Mouse (Mus musculus): ENCODE data around the gene Eri2. TPM values are rescaled to one million over a fixed set of nuclear protein-coding genes. Genes with fewer than 3 reads are reported as not detected.

The Eri2 gene
- polyA plus RNA-seq, 1 experiment from 2014 or later: 26.2 TPM

- Histone ChIP-seq H3K27ac (ENCODE audit: low read length) (peak overlapping the region; percentile 91), H3K27me3 (ENCODE audit: insufficient read depth, low read length) (no peaks in the 10 kb centered on the region), H3K9ac (replicated peaks; ENCODE audit: low read length) (peak overlapping the region; percentile 87), H3K4me1 (ENCODE audit: insufficient read depth, low read length) (peaks cover 15% of the 10 kb centered on the region), H3K36me3 (ENCODE audit: insufficient read depth, low read length) (peaks cover 6% of the 10 kb centered on the region; the same call in 1 of the 2 replicates), H3K4me3 (ENCODE audit: low read length) (peak overlapping the region; percentile 83), H3K9me3 (ENCODE audit: low read length) (no peaks in the 10 kb centered on the region), H3K4me2 (replicated peaks; ENCODE audit: low read depth, low read length) (peak overlapping the region; percentile 73)
- 0% methylated on average over 21 of the region's 21 CpGs for WGBS
- peak; percentile 87 for ATAC-seq (ENCODE audit: low FRiP score, low TSS enrichment)
Measured at GRCm38 (mm10) chr7:119794251-119794638, 387 bp upstream of the Eri2 start.

GRCm38 (mm10) chr7:119789024-119789423 is 4.8 kb downstream of the Eri2 start:
- 81% methylated on average over 3 of the region's 3 CpGs for WGBS
- peaks cover 9% of the 10 kb centered on the region for H3K4me1 ChIP-seq (ENCODE audit: insufficient read depth, low read length)
- H3K9ac ChIP-seq (replicated peaks; ENCODE audit: low read length): no peak overlapping the region
- peaks cover 41% of the 10 kb centered on the region for H3K36me3 ChIP-seq (ENCODE audit: insufficient read depth, low read length)
- ATAC-seq (ENCODE audit: low FRiP score, low TSS enrichment): no peak
- H3K27me3 ChIP-seq (ENCODE audit: insufficient read depth, low read length): no peaks in the 10 kb centered on the region
- no peak overlapping the region for H3K4me3 ChIP-seq (ENCODE audit: low read length)
- H3K27ac ChIP-seq (ENCODE audit: low read length): no peak overlapping the region
- H3K9me3 ChIP-seq (ENCODE audit: low read length): no peaks in the 10 kb centered on the region
- no peak overlapping the region for H3K4me2 ChIP-seq (replicated peaks; ENCODE audit: low read depth, low read length)

DNA sequence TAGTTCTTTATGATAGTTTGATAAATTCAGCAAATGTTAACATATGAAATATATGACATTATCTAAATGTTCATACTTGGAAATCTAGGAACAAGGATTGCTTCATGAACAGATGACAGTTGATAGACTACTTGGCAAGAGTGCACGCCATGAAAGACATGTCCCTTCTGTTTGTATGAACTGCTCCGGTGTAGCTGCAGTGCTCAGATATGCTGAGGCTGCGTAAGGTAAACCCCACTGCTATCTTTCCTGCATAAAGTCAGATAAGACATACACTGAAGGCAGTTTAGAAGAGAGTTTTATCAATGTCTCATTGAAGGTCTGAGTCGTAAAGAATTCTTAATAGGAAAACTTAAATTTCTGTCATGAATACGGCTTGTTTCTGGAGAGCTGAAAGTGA is 8.9 kb downstream of the Eri2 start:
- WGBS: 95% methylated on average over 5 of the region's 5 CpGs

DNA sequence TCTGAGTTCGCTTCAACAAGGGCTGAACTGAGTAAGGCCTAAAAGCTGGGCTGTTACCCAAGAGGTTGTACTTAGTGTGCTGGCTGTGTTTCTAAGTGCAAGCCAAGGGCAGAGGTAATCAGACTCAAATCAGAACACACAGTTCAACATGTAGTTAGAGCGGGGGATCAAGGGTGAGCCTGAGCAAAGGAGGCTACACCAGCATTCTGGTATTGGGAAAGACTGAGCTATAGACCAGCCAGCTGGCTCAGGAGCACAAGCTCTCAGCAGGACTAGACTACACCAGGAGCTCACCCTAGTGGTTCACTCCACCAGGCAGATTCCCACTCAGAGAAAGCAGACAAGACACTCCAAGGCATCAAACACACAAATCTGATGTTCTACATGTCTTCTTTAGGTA is 10.4 kb downstream of the Eri2 start:
- H3K9me3 ChIP-seq (ENCODE audit: low read length): no peaks in the 10 kb centered on the region
- H3K27me3 ChIP-seq (ENCODE audit: insufficient read depth, low read length): no peaks in the 10 kb centered on the region
- 94% methylated on average over 2 of the region's 2 CpGs for WGBS
- ATAC-seq (ENCODE audit: low FRiP score, low TSS enrichment): no peak
- no peak overlapping the region for H3K27ac ChIP-seq (ENCODE audit: low read length)
- H3K9ac ChIP-seq (replicated peaks; ENCODE audit: low read length): no peak overlapping the region
- no peaks in the 10 kb centered on the region for H3K4me1 ChIP-seq (ENCODE audit: insufficient read depth, low read length)
- H3K36me3 ChIP-seq (ENCODE audit: insufficient read depth, low read length): peaks cover 43% of the 10 kb centered on the region
- no peak overlapping the region for H3K4me3 ChIP-seq (ENCODE audit: low read length)
- H3K4me2 ChIP-seq (replicated peaks; ENCODE audit: low read depth, low read length): no peak overlapping the region

More for the DNA sequence above, 8.9 kb downstream of the Eri2 start:
- Histone ChIP-seq H3K9ac (replicated peaks; ENCODE audit: low read length) (no peak overlapping the region), H3K36me3 (ENCODE audit: insufficient read depth, low read length) (peaks cover 54% of the 10 kb centered on the region), H3K27ac (ENCODE audit: low read length) (no peak overlapping the region), H3K4me3 (ENCODE audit: low read length) (no peak overlapping the region), H3K4me2 (replicated peaks; ENCODE audit: low read depth, low read length) (no peak overlapping the region), H3K4me1 (ENCODE audit: insufficient read depth, low read length) (no peaks in the 10 kb centered on the region), H3K9me3 (ENCODE audit: low read length) (no peaks in the 10 kb centered on the region), H3K27me3 (ENCODE audit: insufficient read depth, low read length) (no peaks in the 10 kb centered on the region)
- ATAC-seq (ENCODE audit: low FRiP score, low TSS enrichment): no peak

DNA sequence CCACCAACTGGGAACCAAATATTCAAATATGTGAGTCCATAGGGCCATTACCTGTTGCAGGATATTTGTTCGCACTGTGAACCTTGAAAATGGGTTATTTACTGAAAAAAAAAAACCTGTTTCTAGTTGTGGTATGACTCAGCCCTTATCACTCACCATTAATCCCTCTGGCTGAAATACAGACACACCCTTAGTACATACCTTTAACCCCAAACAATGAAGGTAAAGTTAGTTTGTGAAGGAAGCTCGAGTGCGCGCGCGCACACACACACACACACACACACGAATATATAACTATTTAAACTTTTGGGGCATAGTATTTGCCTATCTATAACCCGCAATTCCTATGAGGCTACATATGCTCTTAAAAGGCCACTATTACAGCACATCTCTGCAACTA is 24.0 kb downstream of the Eri2 start:
- Histone ChIP-seq H3K36me3 (ENCODE audit: insufficient read depth, low read length) (no peaks in the 10 kb centered on the region), H3K4me3 (ENCODE audit: low read length) (no peak overlapping the region), H3K4me2 (replicated peaks; ENCODE audit: low read depth, low read length) (no peak overlapping the region), H3K9me3 (ENCODE audit: low read length) (no peaks in the 10 kb centered on the region), H3K27me3 (ENCODE audit: insufficient read depth, low read length) (no peaks in the 10 kb centered on the region), H3K4me1 (ENCODE audit: insufficient read depth, low read length) (no peaks in the 10 kb centered on the region), H3K9ac (replicated peaks; ENCODE audit: low read length) (no peak overlapping the region), H3K27ac (ENCODE audit: low read length) (no peak overlapping the region)
- no peak for ATAC-seq (ENCODE audit: low FRiP score, low TSS enrichment)
- WGBS: 96% methylated on average over 8 of the region's 8 CpGs

DNA sequence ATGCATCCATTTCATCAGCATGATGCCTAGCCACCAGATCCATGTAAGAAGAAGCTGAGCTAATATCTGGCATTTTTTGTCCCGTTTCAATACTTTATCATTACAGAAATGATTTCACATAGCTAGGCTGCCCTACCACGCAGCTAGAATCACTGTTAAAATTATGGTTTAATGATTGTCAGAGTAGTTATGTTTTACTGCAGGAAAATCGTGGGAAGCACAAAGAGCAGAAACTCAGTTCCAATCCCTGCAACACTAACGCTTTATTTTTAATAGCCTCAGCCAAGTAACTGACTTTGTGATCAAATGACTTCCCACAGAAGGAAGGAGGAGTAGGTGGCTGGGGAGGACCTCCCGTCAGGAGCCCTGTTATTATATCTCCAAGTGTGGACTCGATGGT is 26.9 kb downstream of the Eri2 start:
- Histone ChIP-seq H3K4me2 (replicated peaks; ENCODE audit: low read depth, low read length) (no peak overlapping the region), H3K27me3 (ENCODE audit: insufficient read depth, low read length) (no peaks in the 10 kb centered on the region), H3K9me3 (ENCODE audit: low read length) (no peaks in the 10 kb centered on the region), H3K4me3 (ENCODE audit: low read length) (no peak overlapping the region), H3K27ac (ENCODE audit: low read length) (no peak overlapping the region), H3K36me3 (ENCODE audit: insufficient read depth, low read length) (no peaks in the 10 kb centered on the region), H3K9ac (replicated peaks; ENCODE audit: low read length) (no peak overlapping the region), H3K4me1 (ENCODE audit: insufficient read depth, low read length) (no peaks in the 10 kb centered on the region)
- no peak for ATAC-seq (ENCODE audit: low FRiP score, low TSS enrichment)
- 71% methylated on average over 6 of the region's 6 CpGs for WGBS

- Histone ChIP-seq H3K9ac (replicated peaks; ENCODE audit: low read length) (no peak overlapping the region), H3K9me3 (ENCODE audit: low read length) (no peaks in the 10 kb centered on the region), H3K4me1 (ENCODE audit: insufficient read depth, low read length) (no peaks in the 10 kb centered on the region), H3K4me2 (replicated peaks; ENCODE audit: low read depth, low read length) (no peak overlapping the region), H3K4me3 (ENCODE audit: low read length) (no peak overlapping the region), H3K27ac (ENCODE audit: low read length) (no peak overlapping the region), H3K36me3 (ENCODE audit: insufficient read depth, low read length) (no peaks in the 10 kb centered on the region), H3K27me3 (ENCODE audit: insufficient read depth, low read length) (no peaks in the 10 kb centered on the region)
- WGBS: 88% methylated on average over 3 of the region's 3 CpGs
- ATAC-seq (ENCODE audit: low FRiP score, low TSS enrichment): no peak
Measured at GRCm38 (mm10) chr7:119764377-119764776, 29.5 kb downstream of the Eri2 start.

DNA sequence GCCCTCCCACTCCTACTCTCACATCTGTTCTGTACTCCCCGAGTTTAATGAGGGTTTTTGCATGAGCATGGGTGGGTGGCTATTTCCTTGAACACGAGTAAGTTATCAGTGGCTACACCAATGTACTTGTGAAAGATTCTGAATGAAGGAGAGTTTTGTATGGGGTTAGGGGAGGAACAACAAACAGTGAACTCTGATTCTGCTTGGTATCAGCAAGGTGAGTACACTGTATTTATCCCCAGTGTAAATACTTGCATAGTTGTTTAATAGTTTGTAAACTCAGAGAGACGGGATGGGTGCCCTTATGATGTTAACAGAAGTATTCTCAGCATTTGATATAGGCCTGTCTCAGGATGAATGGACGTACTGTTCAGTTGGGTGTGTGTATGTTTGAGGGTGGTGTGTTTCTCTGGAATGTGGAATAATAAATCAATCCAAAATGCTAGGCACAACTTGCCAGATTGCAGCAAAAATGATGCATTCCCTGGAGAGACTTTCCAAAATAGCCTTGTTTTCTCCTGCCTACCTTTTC is 31.6 kb downstream of the Eri2 start:
- ATAC-seq (ENCODE audit: low FRiP score, low TSS enrichment): no peak
- H3K9ac ChIP-seq (replicated peaks; ENCODE audit: low read length): no peak overlapping the region
- no peak overlapping the region for H3K27ac ChIP-seq (ENCODE audit: low read length)
- no peaks in the 10 kb centered on the region for H3K27me3 ChIP-seq (ENCODE audit: insufficient read depth, low read length)
- no peaks in the 10 kb centered on the region for H3K36me3 ChIP-seq (ENCODE audit: insufficient read depth, low read length)
- H3K4me1 ChIP-seq (ENCODE audit: insufficient read depth, low read length): no peaks in the 10 kb centered on the region
- WGBS: 52% methylated on average over 4 of the region's 4 CpGs
- H3K9me3 ChIP-seq (ENCODE audit: low read length): no peaks in the 10 kb centered on the region
- no peak overlapping the region for H3K4me2 ChIP-seq (replicated peaks; ENCODE audit: low read depth, low read length)
- no peak overlapping the region for H3K4me3 ChIP-seq (ENCODE audit: low read length)

DNA sequence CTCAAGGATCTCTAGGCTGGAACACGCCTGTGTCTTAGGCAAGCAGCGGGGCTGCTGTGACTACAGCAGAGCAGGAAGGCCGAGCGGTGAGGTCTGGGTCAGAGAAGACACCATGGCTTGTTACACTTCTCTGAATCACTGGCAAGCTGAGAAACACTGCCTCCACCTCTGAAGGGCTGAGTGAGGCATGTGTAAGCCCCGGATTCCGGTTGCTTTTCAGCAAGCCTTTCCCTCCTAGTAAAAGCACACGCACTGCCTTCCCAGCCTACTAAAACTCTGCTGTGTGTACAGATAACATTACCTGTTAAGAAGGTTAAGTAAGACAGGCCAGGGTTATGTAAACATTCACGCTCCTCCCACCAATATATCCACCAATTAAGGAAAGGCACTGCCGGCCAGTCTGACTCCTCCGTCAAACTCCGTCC is 33.3 kb downstream of the Eri2 start, which contains the start of gene Acsm3:
TSS of gene Acsm3 (plus strand) at position 397 of the 425 bp plus-strand sequence.
- H3K27me3 ChIP-seq (ENCODE audit: insufficient read depth, low read length): no peaks in the 10 kb centered on the region
- H3K4me3 ChIP-seq (ENCODE audit: low read length): 0 out of 2 replicates have a peak within 1 kb of the TSS, but pooled peaks have one; percentile 15
- H3K36me3 ChIP-seq (ENCODE audit: insufficient read depth, low read length): no peaks in the 10 kb centered on the region
- peak; percentile 57; the same call in 1 of the 2 replicates for ATAC-seq (ENCODE audit: low FRiP score, low TSS enrichment)
- H3K4me1 ChIP-seq (ENCODE audit: insufficient read depth, low read length): no peaks in the 10 kb centered on the region
- 19% methylated on average over 11 of the region's 11 CpGs for WGBS
- no peaks in the 10 kb centered on the region for H3K9me3 ChIP-seq (ENCODE audit: low read length)
- H3K27ac ChIP-seq (ENCODE audit: low read length): no peak within 1 kb of the TSS
- peak within 1 kb of the TSS; percentile 38 for H3K4me2 ChIP-seq (replicated peaks; ENCODE audit: low read depth, low read length)
- no peak within 1 kb of the TSS for H3K9ac ChIP-seq (replicated peaks; ENCODE audit: low read length)

DNA sequence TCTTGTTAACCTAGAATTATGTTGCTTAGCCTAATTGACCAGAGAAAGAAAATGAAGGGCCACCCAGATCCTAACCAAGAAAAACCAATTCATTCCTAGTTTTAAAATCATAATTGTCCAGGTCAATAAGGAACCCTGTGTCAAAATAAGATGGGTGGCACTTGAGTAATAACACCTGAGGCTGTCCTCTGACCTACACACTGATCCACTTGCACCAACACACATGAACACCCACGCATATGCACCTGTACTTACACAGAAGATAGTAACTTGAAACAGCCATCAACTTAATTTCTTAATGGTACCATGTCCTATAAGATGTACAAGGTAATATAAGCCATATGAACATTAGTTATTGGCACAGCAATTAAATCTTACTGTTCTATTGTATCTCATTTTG is 40.2 kb downstream of the Eri2 start:
- Histone ChIP-seq H3K27ac (ENCODE audit: low read length) (no peak overlapping the region), H3K9ac (replicated peaks; ENCODE audit: low read length) (no peak overlapping the region), H3K36me3 (ENCODE audit: insufficient read depth, low read length) (no peaks in the 10 kb centered on the region), H3K4me1 (ENCODE audit: insufficient read depth, low read length) (no peaks in the 10 kb centered on the region), H3K4me2 (replicated peaks; ENCODE audit: low read depth, low read length) (no peak overlapping the region), H3K9me3 (ENCODE audit: low read length) (no peaks in the 10 kb centered on the region), H3K27me3 (ENCODE audit: insufficient read depth, low read length) (no peaks in the 10 kb centered on the region), H3K4me3 (ENCODE audit: low read length) (no peak overlapping the region)
- ATAC-seq (ENCODE audit: low FRiP score, low TSS enrichment): no peak
- WGBS: 85% methylated on average over 1 of the region's 1 CpGs
